Mouse (Mus musculus): Measurements from ENCODE around the gene Shisal2a.

- TF ChIP-seq CTCF (conservative IDR thresholded peaks at IDR 0.05; ENCODE audit: low read length) (no peak), NANOG (IDR thresholded peaks at IDR 0.05; ENCODE audit: borderline replicate concordance, low read length) (no peak), POU5F1 (IDR thresholded peaks at IDR 0.05; ENCODE audit: borderline replicate concordance, low read length) (no peak)
These were observed 19.1 kb downstream of the Shisal2a start for GRCm38 (mm10) chr4:108364111-108364476.

All from E14TG2a.4 (cell line).